Mouse (Mus musculus): ENCODE results near the gene Fem1b.

DNA sequence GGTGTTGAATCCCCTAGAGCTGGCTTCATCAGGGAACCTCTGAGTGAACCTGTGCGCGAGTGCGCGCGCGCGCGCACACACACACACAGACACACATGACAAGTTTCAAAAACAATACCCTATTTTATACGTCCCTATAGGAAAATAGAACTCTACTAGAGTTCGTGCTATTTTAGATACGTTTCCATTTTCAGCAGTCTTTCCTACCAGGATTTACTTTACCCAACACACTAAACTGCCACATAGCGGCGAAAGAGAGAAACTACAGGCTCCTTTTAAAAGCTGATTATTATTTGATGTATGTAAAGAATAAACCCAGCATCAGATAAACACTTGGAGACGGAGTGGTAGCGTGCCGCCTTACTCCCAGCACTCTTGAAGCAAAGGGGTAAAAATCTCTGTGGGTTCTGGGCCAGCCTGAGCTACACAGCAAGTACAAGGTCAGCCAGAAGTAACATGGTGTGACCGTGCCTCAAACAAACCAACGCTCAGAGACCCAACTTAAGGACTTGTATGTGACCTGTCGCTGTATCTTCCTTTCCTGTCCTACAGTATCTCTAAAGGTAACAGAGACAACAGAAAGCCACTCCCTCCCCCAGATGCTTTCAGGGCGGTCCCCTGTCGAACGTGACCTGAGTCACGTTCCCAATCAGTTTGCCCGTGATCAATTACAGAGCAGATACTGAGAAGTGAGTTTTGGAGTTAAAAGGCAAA, 16.4 kb upstream of the Fem1b start:
- TF ChIP-seq CTCF (IDR thresholded peaks at IDR 0.05; ENCODE audit: low read depth, low read length) (0 out of 2 replicates have a peak, but pooled peaks have one; percentile 20), POLR2AphosphoS5 (IDR thresholded peaks at IDR 0.05; ENCODE audit: insufficient replicate concordance, low read depth, low read length) (no peak), GATA1 (IDR thresholded peaks at IDR 0.05; ENCODE audit: borderline replicate concordance, low read length) (no peak)

Measured in G1E (cell line).